Mouse (Mus musculus) urinary bladder, postnatal 36 days (tissue): ENCODE results near the gene Camta1.
"Not testable (repeated sequence)": the region's sequence is repeated elsewhere in the genome, so short reads cannot be mapped to it uniquely, and the experiment has no call there.

Source experiments
- DNase-seq, 2 experiments: peaks; one replicate each; pipeline ENCODE4 v3.0.0; 2022; ENCODE audit warnings: low spot score in 2 of 2, mixed read lengths in 1 of 2

The Camta1 gene

DNA sequence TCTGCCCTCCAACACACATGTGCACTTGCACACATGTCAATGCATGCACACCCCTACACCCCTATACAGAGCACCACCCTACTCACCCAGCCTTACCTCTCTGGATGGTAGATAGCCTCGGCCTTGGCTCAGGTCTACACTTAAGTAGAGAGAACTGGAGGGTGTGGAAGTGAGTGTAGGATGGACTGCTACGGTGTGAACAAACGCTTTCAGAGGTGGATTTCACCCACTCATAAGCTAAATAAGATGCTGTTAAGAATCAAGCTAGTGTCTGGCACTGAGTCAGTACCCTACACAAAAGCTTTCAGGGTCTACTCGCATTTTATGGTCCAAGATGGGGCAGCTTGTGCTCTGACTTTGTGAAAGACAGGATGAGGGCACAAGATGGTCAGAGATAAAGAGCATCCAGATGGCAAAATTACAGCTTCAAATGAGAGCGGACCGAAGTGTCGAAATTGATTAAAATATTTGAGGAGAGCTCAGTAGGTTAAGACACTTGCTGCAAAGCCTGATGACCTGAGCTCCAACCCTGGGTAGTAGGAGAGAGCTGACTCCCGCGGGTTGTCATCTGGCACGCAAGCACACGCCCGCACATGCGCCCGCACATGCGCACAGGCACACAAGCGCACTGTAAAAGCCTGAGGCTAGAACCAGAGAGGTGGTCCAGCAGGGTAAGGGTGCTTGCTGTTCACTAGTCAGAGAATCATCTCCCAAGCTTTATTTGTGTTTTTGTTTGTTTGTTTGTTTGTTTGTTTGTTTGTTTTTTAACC lies 924.2 kb downstream of the Camta1 start:
- peak in 1 of 2 experiments; percentile 34 for DNase-seq

DNA sequence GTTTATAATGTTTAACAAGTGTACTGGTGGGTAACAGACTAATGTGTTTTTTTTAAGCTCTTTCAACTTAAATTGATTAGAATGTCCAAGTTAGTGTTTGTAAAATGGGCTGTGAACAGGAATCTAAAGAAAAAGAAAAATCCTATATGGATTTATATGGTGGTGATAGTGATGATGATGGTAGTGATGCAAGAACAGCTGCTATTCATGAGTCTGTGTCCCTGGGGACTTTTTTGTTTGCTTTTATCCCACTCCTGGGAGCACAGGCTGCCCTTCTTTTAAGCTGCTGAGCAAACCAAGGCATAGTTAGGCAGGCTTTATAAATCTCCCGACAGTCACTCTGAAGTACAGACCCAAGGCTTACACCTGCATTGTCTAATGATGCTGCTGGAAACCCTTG lies 928.2 kb downstream of the Camta1 start:
- no peak for DNase-seq

DNA sequence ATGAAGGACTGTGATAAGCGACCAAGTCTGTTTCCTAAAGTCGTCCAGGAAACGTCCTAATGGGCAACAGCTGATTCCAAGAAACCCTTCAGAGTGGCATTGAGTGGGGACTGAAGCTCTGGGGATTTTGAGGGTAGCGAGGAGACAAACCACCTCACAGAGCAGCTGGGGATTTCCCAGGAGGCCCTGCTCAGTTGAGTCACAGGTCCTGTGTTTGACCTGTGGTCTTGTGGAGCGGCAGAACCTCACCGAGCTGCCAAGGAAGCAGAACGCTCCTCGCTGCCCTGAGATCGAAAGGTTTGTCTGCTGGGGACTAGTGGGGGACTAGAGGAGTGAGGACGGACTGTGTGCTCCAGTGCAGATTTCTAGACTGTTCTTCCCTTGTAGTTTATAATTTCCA lies 933.9 kb downstream of the Camta1 start:
- no peak for DNase-seq

DNA sequence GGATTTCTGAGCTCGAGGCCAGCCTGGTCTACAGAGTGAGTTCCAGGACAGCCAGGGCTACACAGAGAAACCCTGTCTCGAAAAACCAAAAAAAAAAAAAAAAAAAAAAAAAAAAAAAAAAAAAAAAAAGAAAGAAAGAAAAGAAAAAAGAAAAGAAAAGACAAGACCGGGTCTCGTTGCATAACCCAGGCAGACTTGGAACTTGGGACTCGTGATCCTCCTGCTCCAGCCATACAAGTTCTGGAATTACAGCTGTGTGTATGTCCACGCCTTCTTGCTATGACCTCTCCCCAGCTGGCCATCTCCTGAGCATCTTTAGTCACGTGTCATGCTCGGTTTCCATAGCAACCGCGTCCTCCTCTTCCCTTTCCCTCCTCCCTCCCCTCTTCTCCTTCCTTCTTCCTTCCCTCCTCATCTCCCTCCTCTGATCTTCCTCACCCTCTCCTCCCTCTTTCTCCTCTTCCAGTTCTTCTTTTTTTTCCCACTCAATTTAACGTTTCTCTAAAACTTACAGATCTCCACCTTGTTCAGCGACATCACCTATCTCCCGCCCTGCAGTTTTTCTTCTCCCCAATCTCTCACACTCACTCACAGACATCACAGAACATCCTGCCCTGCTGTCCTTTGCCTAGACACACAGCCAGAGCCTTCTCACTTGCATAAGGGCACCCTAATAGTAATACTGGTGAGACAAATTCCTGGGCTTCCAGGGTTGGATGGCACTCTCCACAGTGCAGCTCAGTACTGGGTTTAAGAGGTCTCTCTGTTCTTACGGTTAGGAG lies 934.6 kb downstream of the Camta1 start:
- no peak for DNase-seq

DNA sequence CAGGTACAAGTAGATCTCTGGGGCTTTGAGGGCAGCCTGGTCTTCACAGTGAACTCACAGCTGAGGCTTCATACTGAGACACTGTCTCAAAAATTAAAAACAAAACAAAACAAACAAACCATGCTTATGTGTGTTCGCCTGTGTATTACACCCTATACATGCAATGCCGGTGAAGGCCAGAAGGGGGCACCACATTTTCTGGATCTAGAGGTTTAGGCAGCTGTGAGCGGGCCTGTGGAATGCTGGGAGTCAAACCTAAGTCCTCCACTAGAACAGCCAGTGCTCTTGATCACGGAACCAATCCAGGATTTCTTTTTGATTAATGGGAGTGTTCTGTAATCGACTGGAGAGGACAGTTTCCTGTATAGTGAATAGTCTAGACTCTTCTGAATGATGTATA lies 935.8 kb downstream of the Camta1 start:
- DNase-seq = no peak

- no peak for DNase-seq
These were observed 936.7 kb downstream of the Camta1 start for GRCm38 (mm10) chr4:150924936-150925335.

- no peak for DNase-seq
These were observed 937.4 kb downstream of the Camta1 start for GRCm38 (mm10) chr4:150924308-150924707.

- no peak for DNase-seq
These were observed 940.5 kb downstream of the Camta1 start for GRCm38 (mm10) chr4:150921206-150921605.

- no peak for DNase-seq
These were observed 944.2 kb downstream of the Camta1 start for GRCm38 (mm10) chr4:150917336-150918027.

- no peak for DNase-seq
These were observed 946.3 kb downstream of the Camta1 start for GRCm38 (mm10) chr4:150915181-150915906.

- DNase-seq = peak; percentile 87 to 96
These were observed 947.4 kb downstream of the Camta1 start, which contains the start of the genes Park7 and Tnfrsf9 for GRCm38 (mm10) chr4:150914290-150914733. TSS of gene Park7 (minus strand) at chr4:150914437. TSS of gene Tnfrsf9 (plus strand) at chr4:150914562.

- no peak for DNase-seq
These were observed 947.9 kb downstream of the Camta1 start for GRCm38 (mm10) chr4:150913743-150914142.

DNA sequence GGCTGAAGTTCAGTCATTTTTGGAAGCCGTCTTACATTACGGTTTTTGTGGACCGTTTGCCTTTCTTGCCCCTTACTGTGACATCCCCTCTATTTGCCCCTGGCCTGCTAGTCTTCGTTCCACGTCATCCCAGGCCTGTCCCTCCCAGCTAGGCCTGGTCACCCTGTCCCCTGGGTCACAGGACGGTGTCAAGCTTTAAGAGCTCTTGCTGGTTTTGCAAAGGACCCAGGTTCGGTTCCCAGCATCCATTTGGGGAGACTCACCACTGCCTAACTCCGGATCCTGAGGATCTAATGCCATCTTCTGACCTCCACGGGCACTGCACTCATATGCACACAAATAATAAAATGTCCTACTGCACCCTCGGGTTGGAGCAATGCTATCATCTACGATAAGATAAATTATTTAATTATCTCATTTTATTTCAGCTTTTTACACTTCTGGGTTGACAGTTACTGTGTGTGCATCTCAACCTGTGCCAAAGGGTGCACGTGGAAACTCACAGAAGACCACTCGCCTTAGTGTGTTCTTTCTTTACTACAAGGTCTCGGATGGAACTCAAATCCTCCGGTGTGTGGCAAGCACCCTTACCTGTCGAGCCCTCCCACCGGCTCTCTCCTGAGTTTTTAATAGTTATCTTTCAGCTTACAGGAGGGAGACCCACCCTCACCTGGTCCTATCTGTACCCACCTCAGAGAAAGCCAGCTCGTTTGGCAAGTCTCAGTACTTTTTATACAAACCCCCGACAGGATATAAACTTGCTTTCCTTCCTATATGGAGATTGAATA lies 951.3 kb downstream of the Camta1 start:
- DNase-seq = no peak

GRCm38 (mm10) chr4:150909451-150910156 lies 952.1 kb downstream of the Camta1 start:
- peak; percentile 98 to 99 for DNase-seq

DNA sequence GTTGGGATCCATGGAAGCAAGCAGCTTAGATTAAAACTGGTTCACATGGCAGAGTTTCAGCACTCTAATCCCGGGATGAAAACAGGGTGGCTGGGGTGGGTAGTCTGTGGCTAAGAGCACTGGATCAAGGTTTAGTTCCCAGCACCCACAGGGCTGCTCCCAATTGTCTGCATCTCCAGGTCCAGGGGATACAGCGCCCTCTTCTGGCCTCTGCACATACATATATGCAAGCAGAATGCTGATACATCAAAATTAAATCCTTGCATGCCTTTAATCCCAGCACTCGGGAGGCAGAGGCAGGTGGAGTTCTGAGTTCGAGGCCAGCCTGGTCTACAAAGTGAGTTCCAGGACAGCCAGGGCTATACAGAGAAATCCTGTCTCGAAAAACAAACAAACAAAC lies 953.2 kb downstream of the Camta1 start:
- not testable (repeated sequence) for DNase-seq

GRCm38 (mm10) chr4:150907099-150907498 lies 954.6 kb downstream of the Camta1 start:
- DNase-seq = no peak

- no peak for DNase-seq
These were observed 958.5 kb downstream of the Camta1 start for GRCm38 (mm10) chr4:150903091-150903742.

DNA sequence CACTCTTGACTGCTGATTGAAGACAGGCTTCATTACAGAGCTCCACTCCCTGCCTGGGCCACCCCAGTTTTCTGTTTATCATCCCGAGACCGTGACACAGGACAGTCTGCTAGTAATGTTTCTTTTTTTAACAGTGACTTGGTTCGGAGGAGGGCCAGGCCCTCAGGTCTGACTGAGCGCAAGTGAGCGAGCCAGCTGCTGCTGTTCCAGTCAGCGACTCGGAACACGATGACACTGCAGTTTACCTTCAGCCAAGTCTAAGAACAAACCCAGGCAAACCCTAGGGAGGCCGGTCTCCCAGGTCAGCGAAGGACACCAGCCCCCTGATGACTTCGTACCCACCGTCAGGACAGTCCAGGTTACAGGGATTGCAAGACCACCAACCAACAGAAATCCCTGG lies 959.6 kb downstream of the Camta1 start:
- DNase-seq = no peak

GRCm38 (mm10) chr4:150901651-150902050 lies 960.0 kb downstream of the Camta1 start:
- peak; percentile 49 to 77 for DNase-seq
